Mouse (Mus musculus) lung, embryonic 14.5 days (tissue): ENCODE data around the gene Dmrta1. TPM values are rescaled to one million over a fixed set of nuclear protein-coding genes. Genes with fewer than 3 reads are reported as not detected.
"Not testable (repeated sequence)": the region's sequence is repeated elsewhere in the genome, so short reads cannot be mapped to it uniquely, and the experiment has no call there.

Experiments used
- ATAC-seq: fragments of 200-750 bp; cut with Nextera tagmentation; 2 replicates; pipeline ENCODE4 v1.8.0; 2017; ENCODE audit warnings: mild to moderate bottlenecking, moderate TSS enrichment, moderate library complexity; ENCODE audit not compliant: insufficient read depth
- DNase-seq: peaks from one replicate; pipeline ENCODE4 v3.0.0-alpha.2; 2015
- H3K27ac ChIP-seq: fragments of 300-500 bp; sonication (generic); 2 replicates; pipeline ENCODE4 v1.5.1; 2014; ENCODE audit warnings: low read depth, mild to moderate bottlenecking, moderate library complexity
- H3K27me3 ChIP-seq: fragments of 300-500 bp; sonication (generic); 2 replicates; pipeline ENCODE4 v1.6.1; 2014; ENCODE audit warnings: low read length, control low read depth; ENCODE audit not compliant: insufficient read depth
- H3K36me3 ChIP-seq: fragments of 300-500 bp; sonication (generic); 2 replicates; pipeline ENCODE4 v1.6.1; 2014; ENCODE audit warnings: control low read depth; ENCODE audit not compliant: insufficient read depth
- H3K4me1 ChIP-seq: fragments of 300-500 bp; sonication (generic); 2 replicates; pipeline ENCODE4 v1.6.1; 2014; ENCODE audit warnings: antibody characterized with exemption, control low read depth; ENCODE audit not compliant: insufficient read depth
- H3K4me2 ChIP-seq: fragments of 300-500 bp; sonication (generic); 2 replicates; pipeline ENCODE4 v1.6.1; 2014; ENCODE audit warnings: mild to moderate bottlenecking
- H3K4me3 ChIP-seq: fragments of 300-500 bp; sonication (generic); 2 replicates; pipeline ENCODE4 v1.5.1; 2014; ENCODE audit warnings: low read depth, low read length
- H3K9ac ChIP-seq: fragments of 300-500 bp; sonication (generic); 2 replicates; pipeline ENCODE4 v1.6.1; 2014
- H3K9me3 ChIP-seq: fragments of 300-500 bp; sonication (generic); 2 replicates; pipeline ENCODE4 v1.6.1; 2016; ENCODE audit warnings: low read depth, low read length, control low read depth
- CTCF ChIP-seq: IDR thresholded peaks from 2 replicates; pipeline ENCODE4 v1.5.1; 2016; ENCODE audit warnings: antibody characterized with exemption, low read depth
- WGBS: fragments of 180-500 bp; shearing (Covaris S2); extraction: QIAGEN DNeasy Blood & Tissue Kit; methylation state at CpG from one replicate; pipeline ENCODE4 v1.1.7; 2014; 5-methylcytosine and 5-hydroxymethylcytosine counted together
- polyA plus RNA-seq: library from polyadenylated mRNA; unstranded; fragments of >200 nt; fragmentation: Nextera tagmentation; extraction: Ambion mirVana; gene quantifications from 2 replicates; pipeline ENCODE4 v1.2.1, GENCODE M21; 2014

Dmrta1 gene
- polyA plus RNA-seq, 1 experiment from 2014 or later, result not detected

DNA sequence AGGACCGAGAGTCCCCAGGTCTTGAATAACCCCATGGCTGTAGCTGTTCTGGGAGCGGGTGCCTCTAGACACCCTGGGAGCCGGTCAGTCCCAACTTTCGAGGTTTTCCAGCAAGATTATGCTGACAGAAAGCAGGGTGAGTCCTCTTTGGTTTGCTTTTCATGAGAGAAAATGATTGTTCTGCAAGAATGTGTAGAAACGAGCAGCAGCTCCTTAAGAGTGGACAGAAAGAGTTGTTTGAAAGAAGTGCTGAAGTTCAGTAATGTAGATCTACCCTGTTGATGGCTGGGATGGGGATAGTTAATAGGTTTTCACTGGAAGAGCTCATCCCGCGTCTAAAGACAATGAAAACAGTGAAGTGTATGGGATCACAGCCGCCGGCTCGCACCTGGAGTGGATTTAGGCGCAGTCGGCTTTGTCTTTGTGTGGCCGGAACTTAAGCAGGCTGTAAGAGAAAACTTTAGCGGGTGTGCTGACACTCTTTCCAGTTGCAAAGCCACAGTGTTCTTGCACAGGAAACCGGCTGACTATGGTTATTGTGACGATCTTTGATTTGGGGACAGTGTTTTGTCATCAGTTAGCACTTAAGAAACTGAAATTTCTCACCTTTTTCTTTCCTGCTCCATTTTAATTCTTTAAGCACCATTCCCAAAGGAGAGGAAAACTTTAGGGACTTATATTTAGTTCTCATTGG, 9.7 kb downstream of the Dmrta1 start:
- H3K4me1 ChIP-seq, result no peaks in the 10 kb centered on the region
- DNase-seq (peak; percentile 6), ATAC-seq (peak; percentile 13; the same call in 1 of the 2 replicates)
- no peaks in the 10 kb centered on the region for H3K9me3 ChIP-seq
- TF ChIP-seq CTCF, result no peak
- H3K4me2 ChIP-seq, result peak overlapping the region; percentile 74
- no peak overlapping the region; the same call in 1 of the 2 replicates for H3K9ac ChIP-seq
- H3K36me3 ChIP-seq, result no peaks in the 10 kb centered on the region
- 3% methylated on average over 16 of the region's 16 CpGs for WGBS
- H3K27ac ChIP-seq, result no peak overlapping the region
- peaks cover 37% of the 10 kb centered on the region for H3K27me3 ChIP-seq
- H3K4me3 ChIP-seq, result peak overlapping the region; percentile 43

DNA sequence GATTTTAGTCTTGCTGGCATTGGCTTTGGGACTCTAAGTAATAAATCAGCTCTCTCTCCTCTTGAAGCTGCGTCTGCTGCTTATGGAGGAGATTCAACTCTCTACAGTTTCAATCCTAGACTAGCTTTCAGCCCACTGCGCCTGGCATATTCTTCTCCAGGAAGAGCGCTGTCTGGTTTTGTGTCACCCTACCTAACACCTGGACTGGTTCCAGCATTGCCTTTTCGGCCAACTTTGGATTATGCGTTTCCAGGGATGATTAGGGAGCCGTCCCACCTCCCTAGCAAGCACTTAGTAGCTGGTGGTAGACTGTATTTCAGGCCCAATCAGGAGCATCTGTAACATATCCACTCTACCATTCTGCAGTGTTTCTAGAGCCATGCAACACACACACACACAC, 12.7 kb downstream of the Dmrta1 start:
- no peaks in the 10 kb centered on the region for H3K9me3 ChIP-seq
- no peak overlapping the region for H3K27ac ChIP-seq
- no peak overlapping the region for H3K9ac ChIP-seq
- 67% methylated on average over 6 of the region's 6 CpGs for WGBS
- no peak for DNase-seq
- no peak overlapping the region for H3K4me2 ChIP-seq
- no peaks in the 10 kb centered on the region for H3K4me1 ChIP-seq
- no peak for ATAC-seq
- H3K27me3 ChIP-seq, result peaks cover 34% of the 10 kb centered on the region
- no peak overlapping the region for H3K4me3 ChIP-seq
- no peak for TF ChIP-seq CTCF
- H3K36me3 ChIP-seq, result no peaks in the 10 kb centered on the region

DNA sequence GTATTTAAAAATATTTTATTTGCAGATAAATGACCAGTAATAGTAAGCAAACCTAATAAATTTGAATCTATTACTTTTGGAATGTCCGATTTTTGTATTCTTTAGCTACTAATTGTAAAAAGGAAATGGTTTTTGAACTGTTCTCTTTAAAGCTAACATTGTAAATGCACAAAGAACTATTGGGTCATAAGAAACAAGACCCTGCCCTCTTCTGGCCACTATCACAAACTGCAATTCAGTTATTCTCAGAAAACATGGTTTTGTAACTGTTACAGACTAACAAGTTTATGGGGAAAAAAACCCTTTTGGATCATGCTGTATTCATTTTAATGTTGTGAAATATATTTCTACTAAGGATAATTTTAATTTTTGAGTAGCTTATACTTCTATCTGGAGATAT, 13.5 kb downstream of the Dmrta1 start:
- ATAC-seq (no peak), DNase-seq (peak; percentile 39)
- WGBS, result 24% methylated on average over 1 of the region's 1 CpGs
- no peaks in the 10 kb centered on the region for H3K36me3 ChIP-seq
- no peak overlapping the region for H3K4me3 ChIP-seq
- H3K27ac ChIP-seq, result no peak overlapping the region
- H3K27me3 ChIP-seq, result peaks cover 26% of the 10 kb centered on the region
- TF ChIP-seq CTCF, result peak; percentile 47
- no peak overlapping the region for H3K9ac ChIP-seq
- H3K9me3 ChIP-seq, result no peaks in the 10 kb centered on the region
- H3K4me1 ChIP-seq, result no peaks in the 10 kb centered on the region
- H3K4me2 ChIP-seq, result no peak overlapping the region

GRCm38 (mm10) chr4:89695589-89695988, 16.4 kb downstream of the Dmrta1 start:
- ATAC-seq (no peak), DNase-seq (peak; percentile 14)
- Histone ChIP-seq H3K4me1 (no peaks in the 10 kb centered on the region), H3K9me3 (no peaks in the 10 kb centered on the region), H3K27me3 (no peaks in the 10 kb centered on the region), H3K4me2 (no peak overlapping the region), H3K36me3 (no peaks in the 10 kb centered on the region), H3K9ac (no peak overlapping the region), H3K4me3 (no peak overlapping the region), H3K27ac (no peak overlapping the region)
- 63% methylated on average over 5 of the region's 5 CpGs for WGBS
- TF ChIP-seq CTCF, result peak; percentile 19

DNA sequence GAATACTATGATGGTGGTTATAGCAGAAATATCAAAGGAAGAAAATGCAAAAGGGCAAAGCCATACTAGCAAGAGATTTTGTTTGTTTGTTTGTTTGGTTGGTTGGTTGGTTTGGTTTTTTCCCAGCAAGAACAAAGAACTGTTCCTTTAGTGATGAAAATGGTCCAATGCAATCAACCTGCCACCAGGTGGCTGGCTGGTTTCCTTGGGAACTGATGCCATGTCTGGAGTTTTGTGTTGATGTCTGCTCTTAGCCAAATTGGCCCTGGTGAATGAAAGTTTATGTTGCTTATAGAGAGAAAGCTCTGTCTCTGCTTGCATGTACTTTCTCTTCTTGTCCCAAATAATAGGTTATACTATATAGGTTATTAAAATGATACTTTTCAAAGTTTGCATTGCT, 18.7 kb downstream of the Dmrta1 start:
- H3K4me3 ChIP-seq, result no peak overlapping the region
- H3K9me3 ChIP-seq, result no peaks in the 10 kb centered on the region
- ATAC-seq, result no peak
- H3K9ac ChIP-seq, result no peak overlapping the region
- no peaks in the 10 kb centered on the region for H3K36me3 ChIP-seq
- no peaks in the 10 kb centered on the region for H3K4me1 ChIP-seq
- no peak for TF ChIP-seq CTCF
- no peak overlapping the region for H3K27ac ChIP-seq
- DNase-seq, result no peak
- H3K27me3 ChIP-seq, result no peaks in the 10 kb centered on the region
- no peak overlapping the region for H3K4me2 ChIP-seq

DNA sequence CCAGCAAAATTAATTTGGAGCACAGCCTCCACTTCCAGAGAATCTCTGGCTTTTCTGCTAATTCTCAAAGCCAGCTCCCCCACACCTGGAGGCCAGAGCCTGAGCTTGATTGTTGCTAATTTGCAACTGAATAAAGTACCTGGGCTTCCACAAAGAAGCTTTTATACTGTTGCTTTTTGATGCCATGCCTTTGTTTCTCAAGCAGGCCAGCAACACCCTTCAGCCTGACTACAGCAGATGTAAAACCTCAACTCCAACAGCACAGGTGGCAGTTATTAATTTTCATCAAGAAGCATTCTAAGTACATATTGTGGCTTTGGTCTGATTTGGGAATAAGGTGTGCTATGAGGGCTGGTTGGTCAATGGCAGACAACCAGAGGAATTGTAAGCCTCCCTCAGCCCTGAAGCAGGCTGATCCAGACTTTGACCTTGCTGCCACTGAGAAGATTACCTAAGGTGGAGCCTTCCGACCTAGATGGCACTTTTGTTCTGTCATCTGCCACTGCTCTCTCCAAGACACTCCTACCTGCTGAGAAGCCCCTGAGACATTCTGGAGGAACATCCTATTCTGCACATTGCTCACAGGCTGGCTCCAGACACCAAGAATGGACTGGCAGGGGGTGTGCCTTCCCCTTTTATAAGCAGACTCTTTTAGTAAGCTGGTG, 44.4 kb downstream of the Dmrta1 start:
- DNase-seq, H3K9ac ChIP-seq, ATAC-seq, H3K9me3 ChIP-seq, H3K36me3 ChIP-seq, H3K27me3 ChIP-seq, H3K4me2 ChIP-seq, H3K4me1 ChIP-seq, H3K27ac ChIP-seq, H3K4me3 ChIP-seq: not testable (repeated sequence)
- 78% methylated on average over 1 of the region's 1 CpGs for WGBS
